Mouse (Mus musculus) E14TG2a.4 (cell line): ENCODE measurements around the gene Dnah7a.

Experiments used
- CTCF ChIP-seq: conservative IDR thresholded peaks from 2 replicates; pipeline ENCODE4 v1.5.1; 2014; ENCODE audit warnings: low read length
- POU5F1 ChIP-seq: IDR thresholded peaks from 2 replicates; pipeline ENCODE4 v1.6.1; 2014; ENCODE audit warnings: low read length, borderline replicate concordance

DNA sequence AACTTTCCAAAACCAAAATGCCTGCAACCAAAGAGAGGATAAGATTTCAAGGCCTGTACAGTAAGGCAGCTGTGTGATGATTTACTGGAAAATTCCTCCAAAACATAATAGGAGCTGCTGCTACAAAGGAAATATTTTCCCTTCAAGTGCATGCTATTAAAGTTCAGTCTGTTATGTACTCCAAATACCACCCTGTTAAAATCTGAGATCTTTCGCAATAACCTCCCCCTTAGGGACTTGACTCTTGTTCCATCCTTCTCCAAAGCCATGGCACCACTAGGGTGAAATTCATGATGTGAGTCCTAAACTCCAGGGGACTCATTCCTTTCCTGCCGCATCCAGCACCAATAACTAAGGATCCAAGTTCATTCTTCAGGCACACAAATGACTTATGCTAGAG lies 20.3 kb upstream of the Dnah7a start:
- TF ChIP-seq CTCF = no peak
- TF ChIP-seq POU5F1 = no peak
